Mouse (Mus musculus) Patski (cell line): ENCODE measurements around the gene D5Ertd579e. TPM values are rescaled to one million over a fixed set of nuclear protein-coding genes. Genes with fewer than 3 reads are reported as not detected.

Source experiments
- ATAC-seq: fragments of 100-300 bp; one replicate; pipeline ENCODE4 v1.8.0; 2021
- CTCF ChIA-PET: fragments of 350-600 bp; sonication (Branson Sonifier 250); formaldehyde crosslinking; loops from one replicate; lab custom pipeline; 2022; ENCODE audit warnings: inconsistent platforms; lab: Charles Lee
- POLR2A ChIA-PET: fragments of 350-600 bp; sonication (Branson Sonifier 250); formaldehyde crosslinking; loops from one replicate; lab custom pipeline; 2022; ENCODE audit warnings: antibody characterized with exemption, inconsistent platforms; lab: Charles Lee
- DNase-seq: peaks from one replicate; pipeline ENCODE4 v3.0.0-alpha.2; 2011; ENCODE audit warnings: low read depth, low spot score
- H3K27me3 ChIP-seq: fragments of 371-371 bp; one replicate; pipeline ENCODE4 v1.5.1; 2021
- CTCF ChIP-seq: fragments of 100-300 bp; IDR thresholded peaks from one replicate; pipeline ENCODE4 v1.5.1; 2021
- in situ Hi-C: fragments of 300-500 bp; cut with MboI; formaldehyde crosslinking; loops from 3 replicates; pipeline ENCODE4 v1.11.1; 2018; ENCODE audit warnings: low pct_unique_long_range_greater_than_20kb, mixed read lengths
- polyA plus RNA-seq: library from polyadenylated mRNA; unstranded; gene quantifications from one replicate; pipeline ENCODE4 v1.2.3, GENCODE M21; 2021

D5Ertd579e gene
- polyA plus RNA-seq, 1 experiment from 2014 or later: 71.5 TPM

GRCm38 (mm10) chr5:36696504-36697300 is 878 bp upstream of the D5Ertd579e start:
- POLR2A ChIA-PET: interaction anchor here (0.9 to 1.7 kb wide), 5 partner anchors 16 to 43 kb away, joined by 3 to 7 read pairs (median 3); no protein-coding TSS in a partner anchor
- in situ Hi-C loops: loop anchor here (5.0 kb wide), 1 partner anchor 41 kb away; no protein-coding TSS in a partner anchor
- CTCF ChIA-PET: interaction anchor here (2.2 to 6.7 kb wide), 2 partner anchors 43 kb away, joined by 7 to 39 read pairs; no protein-coding TSS in a partner anchor
- ATAC-seq (no peak), DNase-seq (no peak)
- H3K27me3 ChIP-seq: no peaks in the 10 kb centered on the region
- no peak for TF ChIP-seq CTCF

GRCm38 (mm10) chr5:36695005-36695404 is 819 bp downstream of the D5Ertd579e start:
- ChIA-PET CTCF (interaction anchor here (1.2 to 6.7 kb wide), 3 partner anchors 18 to 44 kb away, joined by 4 to 39 read pairs (median 4); no protein-coding TSS in a partner anchor), POLR2A (interaction anchor here (0.7 to 1.7 kb wide), 5 partner anchors 18 to 71 kb away, joined by 4 to 7 read pairs (median 5); no protein-coding TSS in a partner anchor)
- DNase-seq (no peak), ATAC-seq (peak; percentile 5)
- in situ Hi-C loops: loop anchor here (5.0 kb wide), 1 partner anchor 42 kb away; no protein-coding TSS in a partner anchor
- H3K27me3 ChIP-seq: no peaks in the 10 kb centered on the region
- no peak for TF ChIP-seq CTCF

GRCm38 (mm10) chr5:36693651-36694050 is 2.2 kb downstream of the D5Ertd579e start:
- H3K27me3 ChIP-seq: no peaks in the 10 kb centered on the region
- DNase-seq (no peak), ATAC-seq (no peak)
- TF ChIP-seq CTCF: no peak
- in situ Hi-C loops: no loop called here
- ChIA-PET POLR2A (interaction anchor here (0.9 to 1.3 kb wide), 4 partner anchors 10 to 52 kb away, joined by 3 read pairs; no protein-coding TSS in a partner anchor), CTCF (interaction anchor here (0.9 to 6.7 kb wide), 8 partner anchors 10 to 88 kb away, joined by 3 to 39 read pairs (median 4); no protein-coding TSS in a partner anchor)

GRCm38 (mm10) chr5:36691423-36691822 is 4.4 kb downstream of the D5Ertd579e start:
- ChIA-PET POLR2A (interaction anchor here (0.7 to 1.9 kb wide), 4 partner anchors 13 to 38 kb away, joined by 3 to 5 read pairs (median 4); no protein-coding TSS in a partner anchor), CTCF (interaction anchor here (0.8 to 6.7 kb wide), 7 partner anchors 12 to 51 kb away, joined by 3 to 39 read pairs (median 3); no protein-coding TSS in a partner anchor)
- no peak for TF ChIP-seq CTCF
- ATAC-seq (no peak), DNase-seq (no peak)
- no peaks in the 10 kb centered on the region for H3K27me3 ChIP-seq
- in situ Hi-C loops: no loop called here

GRCm38 (mm10) chr5:36685170-36685569 is 10.7 kb downstream of the D5Ertd579e start:
- ChIA-PET POLR2A (no interaction called here), CTCF (interaction anchor here (2.0 kb wide), 1 partner anchor 10 kb away, joined by 7 read pairs; no protein-coding TSS in a partner anchor)
- no peak for TF ChIP-seq CTCF
- in situ Hi-C loops: loop anchor here (5.0 kb wide), 1 partner anchor 83 kb away; no protein-coding TSS in a partner anchor
- DNase-seq (no peak), ATAC-seq (no peak)
- no peaks in the 10 kb centered on the region for H3K27me3 ChIP-seq

GRCm38 (mm10) chr5:36683586-36683985 is 12.2 kb downstream of the D5Ertd579e start:
- DNase-seq (no peak), ATAC-seq (no peak)
- CTCF ChIA-PET: interaction anchor here (0.9 to 2.0 kb wide), 4 partner anchors 9 to 64 kb away, joined by 3 to 7 read pairs (median 4); no protein-coding TSS in a partner anchor
- no peak for TF ChIP-seq CTCF
- no peaks in the 10 kb centered on the region for H3K27me3 ChIP-seq
- POLR2A ChIA-PET: interaction anchor here (0.7 to 1.0 kb wide), 2 partner anchors 10 to 56 kb away, joined by 3 read pairs; no protein-coding TSS in a partner anchor
- in situ Hi-C loops: no loop called here

- no peak for TF ChIP-seq CTCF
- CTCF ChIA-PET: interaction anchor here (0.7 to 1.4 kb wide), 6 partner anchors 11 to 61 kb away, joined by 3 to 4 read pairs (median 3); no protein-coding TSS in a partner anchor
- no peak for DNase-seq
- POLR2A ChIA-PET: interaction anchor here (1.0 to 1.4 kb wide), 3 partner anchors 11 to 62 kb away, joined by 3 read pairs; no protein-coding TSS in a partner anchor
- no peak for ATAC-seq
- H3K27me3 ChIP-seq: no peaks in the 10 kb centered on the region
- in situ Hi-C loops: no loop called here
Observed at GRCm38 (mm10) chr5:36681219-36681618, 14.6 kb downstream of the D5Ertd579e start.

GRCm38 (mm10) chr5:36679918-36680598 is 15.8 kb downstream of the D5Ertd579e start:
- no peak for ATAC-seq
- POLR2A ChIA-PET: interaction anchor here (1.0 to 1.1 kb wide), 2 partner anchors 13 to 59 kb away, joined by 3 read pairs; no protein-coding TSS in a partner anchor
- no peaks in the 10 kb centered on the region for H3K27me3 ChIP-seq
- in situ Hi-C loops: no loop called here
- no peak for TF ChIP-seq CTCF
- CTCF ChIA-PET: interaction anchor here (1.1 to 1.5 kb wide), 4 partner anchors 12 to 62 kb away, joined by 3 read pairs; no protein-coding TSS in a partner anchor
- DNase-seq: no peak

GRCm38 (mm10) chr5:36678799-36679198 is 17.0 kb downstream of the D5Ertd579e start:
- DNase-seq (peak; percentile 49), ATAC-seq (peak; percentile 54)
- no peak for TF ChIP-seq CTCF
- no peaks in the 10 kb centered on the region for H3K27me3 ChIP-seq
- ChIA-PET CTCF (interaction anchor here (0.7 to 1.6 kb wide), 8 partner anchors 9 to 89 kb away, joined by 3 to 11 read pairs (median 3); no protein-coding TSS in a partner anchor), POLR2A (interaction anchor here (0.8 to 1.4 kb wide), 3 partner anchors 12 to 76 kb away, joined by 3 read pairs; no protein-coding TSS in a partner anchor)
- in situ Hi-C loops: no loop called here
